Mouse (Mus musculus) cerebellum, adult 2 months (tissue): ENCODE results near the gene Borcs6. TPM values are rescaled to one million over a fixed set of nuclear protein-coding genes. Genes with fewer than 3 reads are reported as not detected.

Source experiments
- DNase-seq, 2 experiments: peaks; one replicate each; pipeline ENCODE4 v3.0.0; 2021
- H3K27ac ChIP-seq: fragments of 200-500 bp; 2 replicates; pipeline ENCODE4 v1.5.1; 2012; ENCODE audit warnings: low read length, control low read depth, inconsistent platforms; ENCODE audit not compliant: insufficient read depth
- H3K27me3 ChIP-seq: fragments of 200-500 bp; 2 replicates; pipeline ENCODE4 v1.6.1; 2012; ENCODE audit warnings: inconsistent platforms, mild to moderate bottlenecking, low read length, moderate library complexity; ENCODE audit not compliant: control insufficient read depth, insufficient read depth
- H3K4me1 ChIP-seq: fragments of 200-500 bp; 2 replicates; pipeline ENCODE4 v1.6.1; 2011; ENCODE audit warnings: low read length; ENCODE audit not compliant: control insufficient read depth, insufficient read depth
- H3K4me3 ChIP-seq: fragments of 200-500 bp; replicated peaks from 2 replicates; pipeline ENCODE3; 2011; ENCODE audit warnings: mild to moderate bottlenecking, low read depth, low read length, control low read depth; ENCODE audit not compliant: insufficient read depth
- CTCF ChIP-seq: fragments of 200-500 bp; IDR thresholded peaks from 2 replicates; pipeline ENCODE4 v1.5.1; 2011; ENCODE audit warnings: low read depth, mild to moderate bottlenecking, control low read depth, low read length, moderate library complexity, borderline replicate concordance; ENCODE audit not compliant: insufficient read depth
- POLR2A ChIP-seq: fragments of 200-500 bp; IDR thresholded peaks from 2 replicates; pipeline ENCODE4 v1.6.1; 2011; ENCODE audit warnings: low read length, control low read depth, borderline replicate concordance; ENCODE audit not compliant: insufficient read depth
- WGBS: fragments of 180-500 bp; shearing (Covaris S2); methylation state at CpG from one replicate; pipeline ENCODE4 v1.1.7; 2018; 5-methylcytosine and 5-hydroxymethylcytosine counted together
- polyA plus RNA-seq: library from polyadenylated mRNA; depleted of rRNA; stranded (reverse); fragments of >200 nt; gene quantifications from 2 replicates; pipeline ENCODE4 v1.2.3, GENCODE M21; 2012

Borcs6 gene
- polyA plus RNA-seq, 1 experiment = 36.7 TPM

DNA sequence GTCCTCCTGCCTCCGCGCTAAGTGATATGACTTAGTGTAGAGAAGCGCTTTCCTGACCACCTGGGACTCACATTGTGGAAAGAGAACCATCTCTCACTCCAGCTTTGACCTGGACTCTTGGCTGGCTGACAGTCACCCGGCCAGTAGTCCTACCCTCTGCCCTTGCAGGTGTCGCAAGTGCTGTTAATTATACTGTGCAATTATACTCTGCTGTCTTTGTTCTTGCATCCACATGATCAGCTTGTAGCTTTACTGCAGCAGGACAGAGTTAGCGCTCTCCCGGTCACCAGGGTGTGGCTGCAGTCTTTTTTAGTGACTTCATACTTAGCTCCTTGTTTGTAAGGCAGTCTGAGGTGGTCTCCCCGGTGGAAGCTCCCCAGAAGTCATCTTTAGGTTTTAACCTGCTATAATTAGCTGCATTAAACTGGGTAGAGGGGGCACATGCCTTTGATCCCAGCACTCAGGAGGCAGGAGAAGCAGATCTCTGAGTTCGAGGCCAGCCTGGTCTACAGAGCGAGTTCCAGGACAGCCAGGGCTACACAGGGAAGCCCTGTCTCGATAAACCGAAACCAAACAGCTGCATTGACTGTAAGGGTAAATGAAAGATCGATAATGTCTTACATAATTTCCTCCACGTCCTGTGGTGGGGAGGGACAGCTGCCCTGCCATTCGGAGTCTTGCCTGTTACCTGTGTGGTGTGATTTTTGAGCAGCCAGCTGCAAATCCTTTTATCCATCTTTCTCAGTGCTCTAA is 20.8 kb downstream of the Borcs6 start:
- H3K4me1 ChIP-seq = no peaks in the 10 kb centered on the region
- H3K27me3 ChIP-seq = no peaks in the 10 kb centered on the region
- no peak for DNase-seq
- H3K27ac ChIP-seq = no peak overlapping the region
- H3K4me3 ChIP-seq = no peak overlapping the region
- whole genome bisulfite sequencing = 85% methylated on average over 15 of the region's 15 CpGs
- TF ChIP-seq POLR2A (no peak), CTCF (no peak)

DNA sequence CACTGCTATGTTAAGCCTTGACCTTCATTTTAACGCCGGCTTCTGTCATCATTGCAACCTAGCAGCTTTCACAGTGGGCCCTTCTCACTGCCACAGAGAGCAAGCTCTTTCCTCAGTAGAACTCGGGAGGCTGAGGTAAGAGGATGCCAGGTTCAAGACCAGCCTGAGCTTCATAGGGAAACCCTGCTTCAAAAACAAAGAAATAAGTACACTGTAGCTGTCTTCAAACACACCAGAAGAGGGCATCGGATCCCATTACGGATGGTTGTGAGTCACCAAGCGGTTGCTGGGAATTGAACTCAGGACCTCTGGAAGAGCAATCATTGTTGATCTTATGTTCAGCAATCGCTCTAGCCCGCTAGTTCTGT is 21.3 kb downstream of the Borcs6 start:
- H3K4me3 ChIP-seq = no peak overlapping the region
- H3K27me3 ChIP-seq = no peaks in the 10 kb centered on the region
- DNase-seq = no peak
- 89% methylated on average over 8 of the region's 8 CpGs for WGBS
- H3K4me1 ChIP-seq = no peaks in the 10 kb centered on the region
- no peak for TF ChIP-seq POLR2A
- no peak for TF ChIP-seq CTCF
- H3K27ac ChIP-seq = no peak overlapping the region

DNA sequence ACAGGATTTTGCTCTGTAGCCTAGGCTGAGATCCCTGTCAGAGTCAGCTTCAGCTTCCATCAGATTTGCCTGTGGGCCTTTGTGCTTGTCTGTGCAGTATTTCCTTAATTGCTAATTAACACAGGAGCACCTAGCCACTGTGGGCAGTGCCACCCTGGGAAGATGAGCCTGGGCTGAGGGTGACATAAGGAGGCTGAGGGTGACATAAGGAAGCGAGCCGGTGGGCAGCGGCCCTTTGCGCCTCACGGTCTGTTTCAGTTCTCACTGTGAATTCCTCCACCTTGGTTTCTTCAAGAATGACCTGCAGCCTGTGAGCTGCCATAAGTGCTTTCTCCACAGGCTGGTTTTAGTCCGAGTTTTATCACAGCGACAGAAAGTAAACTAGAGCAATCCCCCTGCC is 22.1 kb downstream of the Borcs6 start:
- H3K27ac ChIP-seq = no peak overlapping the region
- H3K4me1 ChIP-seq = no peaks in the 10 kb centered on the region
- TF ChIP-seq CTCF (no peak), POLR2A (no peak)
- no peak for DNase-seq
- no peaks in the 10 kb centered on the region for H3K27me3 ChIP-seq
- WGBS = 88% methylated on average over 7 of the region's 7 CpGs
- H3K4me3 ChIP-seq = no peak overlapping the region

DNA sequence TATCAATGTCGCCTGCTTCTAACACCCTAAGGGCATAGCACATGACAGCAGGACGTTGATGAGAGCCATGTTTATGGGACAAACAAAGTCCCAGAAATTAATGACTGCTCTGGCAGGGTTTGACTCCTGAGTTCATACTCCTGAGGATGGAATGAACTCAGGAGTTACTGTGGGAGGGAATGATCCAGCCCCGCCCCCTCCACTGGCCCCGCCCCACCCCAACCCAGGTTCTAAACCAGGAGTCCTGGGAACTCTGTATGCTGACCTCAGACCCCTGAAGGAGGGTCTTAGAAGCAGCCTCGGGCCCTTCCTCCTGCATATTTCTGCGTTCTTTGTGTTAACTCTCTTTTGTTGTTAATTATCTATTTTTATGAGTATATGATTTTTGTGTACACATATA is 26.1 kb downstream of the Borcs6 start:
- Histone ChIP-seq H3K27ac (no peak overlapping the region), H3K27me3 (no peaks in the 10 kb centered on the region), H3K4me1 (peaks cover 10% of the 10 kb centered on the region), H3K4me3 (no peak overlapping the region)
- no peak for DNase-seq
- TF ChIP-seq CTCF = no peak
- TF ChIP-seq POLR2A = no peak
- 75% methylated on average over 6 of the region's 6 CpGs for WGBS

DNA sequence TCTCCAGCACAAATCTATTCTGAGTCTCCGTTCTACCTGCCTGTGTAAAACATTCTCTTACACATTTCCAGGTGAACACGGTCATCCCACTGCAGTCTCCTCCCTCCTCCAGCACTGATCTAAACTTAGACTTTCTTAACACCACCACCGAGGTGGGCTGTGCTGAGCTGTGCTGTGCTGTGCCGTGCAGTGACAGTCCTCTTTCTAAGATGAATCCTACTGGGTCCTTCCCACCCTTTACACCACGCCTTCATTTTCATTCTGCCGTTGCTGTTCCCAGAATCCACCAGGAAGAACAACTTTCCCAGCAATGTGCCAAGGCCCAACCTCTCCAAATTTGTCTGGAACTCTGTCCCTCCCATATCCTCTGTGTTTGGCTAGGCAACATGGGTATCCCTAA is 26.9 kb downstream of the Borcs6 start:
- no peak for TF ChIP-seq POLR2A
- TF ChIP-seq CTCF = no peak
- peaks cover 10% of the 10 kb centered on the region for H3K4me1 ChIP-seq
- no peak overlapping the region for H3K4me3 ChIP-seq
- 68% methylated on average over 6 of the region's 6 CpGs for WGBS
- no peak overlapping the region for H3K27ac ChIP-seq
- H3K27me3 ChIP-seq = no peaks in the 10 kb centered on the region
- DNase-seq = peak in 1 of 2 experiments; percentile 4

DNA sequence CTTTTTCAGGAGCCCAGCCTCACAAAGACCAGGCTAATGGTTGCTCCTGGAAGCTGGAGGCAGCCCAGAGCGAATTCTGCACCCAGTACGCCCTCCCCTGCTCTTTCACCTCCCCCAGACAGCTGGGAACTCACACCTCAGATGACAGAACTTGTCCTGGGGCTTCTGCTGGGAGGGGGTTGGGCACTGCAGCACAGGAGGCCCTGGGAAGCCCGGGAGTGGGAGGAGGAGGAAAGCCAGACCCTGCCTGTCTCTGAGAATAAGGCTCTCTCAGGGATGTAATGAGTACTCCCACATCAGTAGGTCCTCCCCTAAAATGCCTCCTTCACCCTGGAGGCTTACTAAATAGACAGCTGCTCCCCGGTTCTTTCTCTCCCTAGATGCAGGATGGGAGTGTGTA is 27.6 kb downstream of the Borcs6 start:
- Histone ChIP-seq H3K27me3 (no peaks in the 10 kb centered on the region), H3K4me3 (no peak overlapping the region), H3K27ac (no peak overlapping the region), H3K4me1 (peaks cover 10% of the 10 kb centered on the region)
- peak; percentile 24 to 25 for DNase-seq
- no peak for TF ChIP-seq POLR2A
- no peak for TF ChIP-seq CTCF
- WGBS = 57% methylated on average over 4 of the region's 4 CpGs

DNA sequence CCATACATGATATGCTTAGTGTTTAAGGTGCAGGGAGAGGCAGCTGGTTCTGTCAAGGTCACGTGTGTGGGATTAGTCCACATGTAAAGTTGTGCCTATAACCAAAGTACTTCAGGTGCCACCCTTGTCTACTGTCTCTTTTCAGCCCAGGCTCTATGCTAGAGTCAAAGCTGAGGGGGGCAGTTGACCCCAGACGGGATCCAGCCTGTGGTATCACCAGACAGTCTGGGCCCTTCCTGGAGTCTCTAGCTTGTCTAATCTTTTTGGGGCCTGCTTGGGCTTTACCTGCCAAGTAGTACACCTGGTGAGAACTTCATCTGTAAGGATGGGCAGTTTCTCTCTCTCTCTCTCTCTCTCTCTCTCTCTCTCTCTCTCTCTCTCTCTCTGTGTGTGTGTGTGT is 28.1 kb downstream of the Borcs6 start:
- TF ChIP-seq POLR2A (no peak), CTCF (no peak)
- Histone ChIP-seq H3K4me3 (no peak overlapping the region), H3K27ac (peak overlapping the region; percentile 98), H3K27me3 (no peaks in the 10 kb centered on the region), H3K4me1 (peaks cover 10% of the 10 kb centered on the region)
- DNase-seq = peak; percentile 7 to 21
- WGBS = 67% methylated on average over 2 of the region's 2 CpGs

DNA sequence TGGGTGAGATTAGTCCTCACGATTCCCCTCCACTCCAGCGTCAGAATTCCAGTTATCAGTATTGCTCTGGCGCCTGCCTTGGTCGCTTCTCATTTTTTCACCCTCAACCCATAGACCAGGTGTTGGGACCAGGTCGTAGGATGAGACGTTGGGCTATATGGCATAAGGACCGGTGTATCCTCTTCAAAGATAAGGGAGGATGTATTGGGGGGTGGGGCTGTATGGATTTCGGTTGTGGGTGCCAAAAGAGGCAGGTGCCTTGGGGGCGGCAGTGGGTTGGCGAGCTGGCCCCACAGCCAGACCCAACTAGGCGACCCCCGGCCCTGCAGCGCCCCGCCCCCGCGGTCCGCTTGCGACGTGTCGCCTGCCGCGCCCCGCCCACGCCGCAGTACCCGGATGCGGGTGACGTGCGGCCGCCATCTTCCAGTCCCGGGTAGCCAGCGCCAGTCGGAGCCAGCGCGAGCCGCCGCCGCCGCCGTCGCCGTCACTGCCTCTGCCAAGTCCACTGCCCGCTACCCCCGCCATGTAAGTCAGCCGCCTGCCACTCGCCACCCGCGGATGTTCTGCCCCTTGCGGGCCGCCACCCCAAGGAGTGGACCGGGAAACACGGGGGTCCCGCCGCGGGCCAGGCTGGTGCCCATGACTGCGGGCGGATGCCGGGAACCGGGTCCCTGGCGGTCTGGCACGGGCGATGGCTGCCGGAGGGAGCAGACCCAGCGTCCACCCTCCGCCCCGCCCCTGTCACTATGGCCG is 28.8 kb downstream of the Borcs6 start, which contains the start of gene Vamp2:
Gene Vamp2 (plus strand): TSS at position 388 of the 753 bp plus-strand sequence.
- Histone ChIP-seq H3K27me3 (no peaks in the 10 kb centered on the region), H3K4me3 (peak within 1 kb of the TSS; percentile 96), H3K4me1 (peaks cover 10% of the 10 kb centered on the region), H3K27ac (peak within 1 kb of the TSS; percentile 99)
- under 1% methylated on average over 53 of the region's 67 CpGs for WGBS
- peak; percentile 93 to 95 for DNase-seq
- no peak for TF ChIP-seq CTCF
- peak; percentile 79 for TF ChIP-seq POLR2A
